Mouse (Mus musculus) lung, adult 2 months (tissue): Measurements from ENCODE around the gene Tex13c2.

Experiments
- CTCF ChIP-seq: fragments of 200-500 bp; IDR thresholded peaks from 2 replicates; pipeline ENCODE4 v1.5.1; 2011; ENCODE audit warnings: mild to moderate bottlenecking, low read length, control low read depth; ENCODE audit not compliant: insufficient read depth
- POLR2A ChIP-seq: fragments of 200-500 bp; IDR thresholded peaks from 2 replicates; pipeline ENCODE4 v1.6.1; 2011; ENCODE audit warnings: low read depth, mild to moderate bottlenecking, control low read depth, low read length, borderline replicate concordance; ENCODE audit errors: extremely low read depth

DNA sequence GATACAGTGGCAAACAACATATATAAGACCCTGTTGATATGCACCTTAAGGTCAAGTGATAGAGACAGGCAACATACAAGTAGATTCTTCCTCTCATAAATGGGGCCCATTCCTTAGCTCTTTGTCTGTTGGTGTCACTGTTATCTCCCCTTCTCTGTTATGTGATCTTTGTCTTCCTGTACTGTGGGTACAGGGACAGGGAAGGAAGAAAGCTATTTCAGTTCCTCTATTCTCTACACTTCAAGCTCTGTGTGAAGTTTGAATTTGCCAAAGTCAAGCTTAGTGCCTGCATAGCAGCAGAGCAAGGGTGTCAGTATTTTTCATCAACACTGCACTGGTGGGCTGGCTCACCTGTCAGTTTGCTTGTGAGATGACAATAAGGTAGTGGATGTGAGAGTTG is 11.0 kb downstream of the Tex13c2 start:
- TF ChIP-seq POLR2A = no peak
- no peak for TF ChIP-seq CTCF
